In the genomic region with DNA sequence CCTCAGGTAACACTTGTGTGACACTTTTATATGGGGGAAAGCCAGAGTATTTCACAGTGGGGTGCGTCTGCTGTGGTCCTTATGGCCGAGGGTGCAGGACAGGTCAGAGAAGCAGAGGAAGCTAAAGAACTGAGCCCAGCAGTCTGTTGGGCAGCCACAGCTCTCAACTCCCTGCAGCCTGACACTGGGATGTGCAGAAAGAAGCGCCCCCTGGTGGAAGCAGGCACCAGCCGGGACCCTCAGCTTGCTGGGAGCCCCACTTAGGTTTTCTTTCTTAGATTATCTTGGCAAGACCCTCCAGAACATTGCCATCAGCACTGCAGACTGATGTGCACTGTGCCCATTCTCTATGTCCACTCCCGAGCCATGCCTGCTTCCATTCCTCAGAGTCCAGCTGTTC, we compare ENCODE assay signal across 9 mouse cellular contexts. TPM values are rescaled to one million over a fixed set of nuclear protein-coding genes. Genes with fewer than 3 reads are reported as not detected.
DNase-seq lines count a peak whose midpoint lies in the region; ATAC-seq and TF ChIP-seq lines count a peak whose summit lies in the region.
"Had no signal": no experiment of that assay in that cellular context is flagged by ENCODE, and none has a peak within 500 bp of the region (broad histone marks: within the 10 kb centered on the region; RNA-seq: fewer than 3 reads in every experiment).

No protein-coding gene starts in this region.

- no peak for ATAC-seq in kidney, embryonic 14.5 days (ENCODE audit: low FRiP score, low TSS enrichment)
- no peak for ATAC-seq in stomach, postnatal 0 days (ENCODE audit: low FRiP score, low TSS enrichment)

- peaks cover 7% of the 10 kb centered on the region; the same call in 1 of the 2 replicates for H3K4me1 ChIP-seq in kidney, embryonic 14.5 days (ENCODE audit: control insufficient read depth, insufficient read depth, low read length)
- H3K4me1 ChIP-seq in E14TG2a.4 (replicated peaks; ENCODE audit: low read depth, low read length) = peaks cover 86% of the 10 kb centered on the region
- H3K4me1 ChIP-seq in liver, adult 2 months (ENCODE audit: control insufficient read depth, insufficient read depth, low read length) = no peaks in the 10 kb centered on the region
- H3K4me1 ChIP-seq in stomach, postnatal 0 days (replicated peaks; ENCODE audit: control insufficient read depth, insufficient read depth) = no peaks in the 10 kb centered on the region

- H3K9me3 ChIP-seq in kidney, embryonic 14.5 days (ENCODE audit: control insufficient read depth, low read length) = no peaks in the 10 kb centered on the region
- H3K9me3 ChIP-seq in E14TG2a.4 (ENCODE audit: low read length) = no peaks in the 10 kb centered on the region
- no peaks in the 10 kb centered on the region for H3K9me3 ChIP-seq in stomach, postnatal 0 days (ENCODE audit: control insufficient read depth, low read length)
- H3K9me3 ChIP-seq: limb, embryonic 12.5 days had no signal

- H3K36me3 ChIP-seq in kidney, embryonic 14.5 days (ENCODE audit: control insufficient read depth, insufficient read depth, low read length) = peaks cover 2% of the 10 kb centered on the region; the same call in 1 of the 2 replicates
- H3K36me3 ChIP-seq in E14TG2a.4 (ENCODE audit: insufficient read depth, low read length) = peaks cover 28% of the 10 kb centered on the region
- no peaks in the 10 kb centered on the region for H3K36me3 ChIP-seq in liver, adult 2 months (ENCODE audit: control insufficient read depth, insufficient read depth, low read length)
- H3K36me3 ChIP-seq in stomach, postnatal 0 days (ENCODE audit: control insufficient read depth, insufficient read depth, low read length) = no peaks in the 10 kb centered on the region

- WGBS in kidney, embryonic 14.5 days = 50% methylated on average over 5 of the region's 5 CpGs
- WGBS in liver, adult 2 months = 55% methylated on average over 5 of the region's 5 CpGs
- WGBS in stomach, postnatal 0 days = 57% methylated on average over 5 of the region's 5 CpGs

- H3K4me2 ChIP-seq in kidney, embryonic 14.5 days (replicated peaks; ENCODE audit: low read depth, low read length) = no peak overlapping the region
- H3K4me2 ChIP-seq in stomach, postnatal 0 days (replicated peaks; ENCODE audit: low read depth) = no peak overlapping the region
- H3K4me2 ChIP-seq: limb, embryonic 12.5 days had no signal

- TF ChIP-seq CTCF in E14TG2a.4 (conservative IDR thresholded peaks at IDR 0.05; ENCODE audit: low read length) = peak; percentile 79
- peak; percentile 63 for TF ChIP-seq CTCF in liver, adult 2 months (IDR thresholded peaks at IDR 0.05; ENCODE audit: low read depth, low read length)
- peak; percentile 57 for TF ChIP-seq CTCF in stomach, postnatal 0 days (IDR thresholded peaks at IDR 0.05; ENCODE audit: low read depth)

- H3K4me3 ChIP-seq in kidney, embryonic 14.5 days (ENCODE audit: low read length) = no peak overlapping the region
- no peak overlapping the region for H3K4me3 ChIP-seq in E14TG2a.4 (replicated peaks; ENCODE audit: low read length)
- H3K4me3 ChIP-seq in liver, adult 2 months (ENCODE audit: insufficient read depth, low read depth, low read length) = no peak overlapping the region
- no peak overlapping the region for H3K4me3 ChIP-seq in stomach, postnatal 0 days (ENCODE audit: low read depth, low read length)
- H3K4me3 ChIP-seq: limb, embryonic 12.5 days had no signal

- peaks cover 20% of the 10 kb centered on the region; the same call in 1 of the 2 replicates for H3K79me2 ChIP-seq in liver, adult 2 months (ENCODE audit: control insufficient read depth, insufficient read depth, low read length)

- TF ChIP-seq EP300 in stomach, postnatal 0 days (optimal IDR thresholded peaks at IDR 0.05) = no peak

- no peak for TF ChIP-seq POLR2A in liver, adult 2 months (IDR thresholded peaks at IDR 0.05; ENCODE audit: extremely low read depth, insufficient read depth, low read length)

- H3K27ac ChIP-seq in kidney, embryonic 14.5 days (ENCODE audit: low read depth, low read length) = no peak overlapping the region
- no peak overlapping the region for H3K27ac ChIP-seq in liver, adult 2 months (replicated peaks; ENCODE audit: insufficient read depth, low read depth, low read length)
- no peak overlapping the region for H3K27ac ChIP-seq in stomach, postnatal 0 days (replicated peaks)
- H3K27ac ChIP-seq: limb, embryonic 12.5 days had no signal

- DNase-seq in cerebellum, postnatal 14 days = peak; percentile 31 to 49
- DNase-seq in cerebellum, postnatal 4 days (ENCODE audit: low spot score in 2 of 2) = no peak
- DNase-seq in kidney, postnatal 25 days = peak; percentile 44 to 47
- DNase-seq in liver, adult 2 months (ENCODE audit: extremely low read depth, low read depth, low spot score) = no peak
- no peak for DNase-seq in stomach, postnatal 0 days (ENCODE audit: low spot score)
- no peak for DNase-seq in gastrocnemius, adult 18-20 months (ENCODE audit: low spot score)

- H3K27me3 ChIP-seq in kidney, embryonic 14.5 days (ENCODE audit: control insufficient read depth, insufficient read depth, low read length) = no peaks in the 10 kb centered on the region
- H3K27me3 ChIP-seq in E14TG2a.4 (ENCODE audit: insufficient read depth, low read length) = no peaks in the 10 kb centered on the region
- no peaks in the 10 kb centered on the region for H3K27me3 ChIP-seq in liver, adult 2 months (ENCODE audit: control insufficient read depth, insufficient read depth, low read length)
- no peaks in the 10 kb centered on the region for H3K27me3 ChIP-seq in stomach, postnatal 0 days (ENCODE audit: control insufficient read depth, insufficient read depth, low read length)
- H3K27me3 ChIP-seq: limb, embryonic 12.5 days had no signal

- H3K9ac ChIP-seq in kidney, embryonic 14.5 days (ENCODE audit: low read depth, low read length) = no peak overlapping the region
- no peak overlapping the region for H3K9ac ChIP-seq in liver, adult 2 months (ENCODE audit: low read depth, low read length)
- no peak overlapping the region for H3K9ac ChIP-seq in stomach, postnatal 0 days (ENCODE audit: low read length)
- H3K9ac ChIP-seq: limb, embryonic 12.5 days had no signal

RNA-seq across cellular contexts. Expression of a gene that starts 19.6 kb away (rescaled TPM):
- polyA plus RNA-seq in kidney, embryonic 14.5 days (2014; fragmentation: Nextera tagmentation; extraction: Ambion mirVana) = 12.1 and 23.8 TPM in 2 replicates
- total RNA-seq in liver, adult 2 months (2014; rRNA removed) = 6.2 and 6.4 TPM in 2 replicates
- 5.7 and 6.1 TPM in 2 replicates for polyA plus RNA-seq in liver, adult 2 months (2012; rRNA removed)
- polyA plus RNA-seq in stomach, postnatal 0 days (2015; fragmentation: Nextera tagmentation; extraction: Ambion mirVana) = 10.8 and 11.3 TPM in 2 replicates
- total RNA-seq in gastrocnemius, adult 18-20 months (2021) = 1 to 10 TPM; 6.0 to 6.9 TPM

Comparison
In these comparisons a context has a peak if more than half of its experiments do, and no peak if none do; other contexts are left out.
1. DNase-seq: peak in cerebellum, postnatal 14 days (2 of 2) and kidney, postnatal 25 days (2 of 2); none in cerebellum, postnatal 4 days (0 of 2), liver, adult 2 months (single experiment), stomach, postnatal 0 days (single experiment) and gastrocnemius, adult 18-20 months (single experiment).
2. Peak in every context shown above with its lines, with median percentiles within 50 percentile points of each other: CTCF ChIP-seq.